Mouse (Mus musculus) olfactory bulb, adult 2 months (tissue): ENCODE data around the gene Akap3. TPM values are rescaled to one million over a fixed set of nuclear protein-coding genes. Genes with fewer than 3 reads are reported as not detected.

ENCODE experiments used
- H3K27ac ChIP-seq: fragments of 200-500 bp; 2 replicates; pipeline ENCODE4 v1.5.1; 2012; ENCODE audit warnings: low read depth, low read length; ENCODE audit not compliant: insufficient read depth
- H3K4me1 ChIP-seq: fragments of 200-500 bp; 2 replicates; pipeline ENCODE4 v1.6.1; 2012; ENCODE audit warnings: low read length; ENCODE audit not compliant: control insufficient read depth, insufficient read depth
- H3K4me3 ChIP-seq: fragments of 200-500 bp; 2 replicates; pipeline ENCODE4 v1.5.1; 2012; ENCODE audit warnings: mild to moderate bottlenecking, low read depth, low read length, moderate library complexity; ENCODE audit not compliant: insufficient read depth
- CTCF ChIP-seq: fragments of 200-500 bp; IDR thresholded peaks from 2 replicates; pipeline ENCODE4 v1.5.1; 2012; ENCODE audit warnings: low read depth, mild to moderate bottlenecking, low read length, moderate library complexity; ENCODE audit not compliant: insufficient read depth
- POLR2A ChIP-seq: fragments of 200-500 bp; IDR thresholded peaks from 2 replicates; pipeline ENCODE4 v1.6.1; 2012; ENCODE audit warnings: mild to moderate bottlenecking, low read depth, low read length, moderate library complexity; ENCODE audit not compliant: insufficient read depth
- WGBS: fragments of 180-500 bp; shearing (Covaris S2); methylation state at CpG from one replicate; pipeline ENCODE4 v1.1.7; 2018; 5-methylcytosine and 5-hydroxymethylcytosine counted together
- polyA plus RNA-seq: library from polyadenylated mRNA; stranded (reverse); fragments of >200 nt; gene quantifications from 2 replicates; pipeline ENCODE4 v1.2.4, GENCODE M21; 2012; ENCODE audit warnings: low replicate concordance; ENCODE audit not compliant: missing spikeins, insufficient read depth, insufficient read length

Akap3 gene
- polyA plus RNA-seq, 1 experiment: not detected

DNA sequence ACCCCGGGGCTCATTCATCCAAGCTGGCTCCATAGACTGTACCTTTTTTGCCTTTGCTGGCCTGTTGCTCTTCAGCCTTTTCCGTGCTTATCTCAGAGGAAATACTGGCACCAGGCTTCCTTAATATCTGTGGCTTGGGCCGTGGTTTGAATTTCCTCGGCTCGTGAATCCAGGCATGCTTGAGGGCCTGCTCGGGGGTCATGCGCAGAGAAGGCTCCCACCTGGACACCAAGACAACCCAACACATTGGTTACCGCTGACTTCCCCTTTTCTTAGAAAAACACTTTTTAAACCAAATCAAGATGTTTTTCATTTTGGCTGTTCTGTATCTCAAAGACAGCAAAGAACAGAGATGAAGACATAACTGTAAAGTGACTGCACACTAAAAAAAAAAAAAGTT is 24.2 kb downstream of the Akap3 start:
- 84% methylated on average over 8 of the region's 8 CpGs for WGBS
- no peak for TF ChIP-seq CTCF
- Histone ChIP-seq H3K4me3 (no peak overlapping the region), H3K27ac (no peak overlapping the region), H3K4me1 (no peaks in the 10 kb centered on the region)

DNA sequence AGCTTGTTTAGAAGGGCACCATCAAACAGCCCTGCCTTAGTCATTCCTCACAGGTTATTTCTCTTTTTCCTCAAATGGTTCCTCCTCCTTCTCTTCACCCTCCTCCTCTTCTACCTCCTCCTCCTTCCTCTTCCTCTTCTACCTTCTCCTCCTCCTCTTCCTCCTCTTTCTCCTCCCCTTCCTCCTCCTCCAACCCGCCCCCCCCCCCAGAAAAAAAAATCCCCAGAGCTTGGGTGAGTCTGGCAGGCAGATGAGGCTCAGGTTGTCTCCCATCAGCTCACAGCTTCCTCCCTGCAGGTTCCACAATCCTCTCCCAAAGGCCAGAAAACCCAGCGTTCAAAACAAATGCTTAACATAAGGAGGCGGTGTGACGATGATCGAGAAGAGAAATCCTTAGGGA is 54.5 kb downstream of the Akap3 start:
- Histone ChIP-seq H3K27ac (no peak overlapping the region), H3K4me1 (no peaks in the 10 kb centered on the region), H3K4me3 (no peak overlapping the region)
- WGBS: 70% methylated on average over 5 of the region's 5 CpGs
- no peak for TF ChIP-seq POLR2A

- WGBS: 62% methylated on average over 3 of the region's 3 CpGs
- H3K4me1 ChIP-seq: no peaks in the 10 kb centered on the region
- H3K27ac ChIP-seq: no peak overlapping the region
- no peak overlapping the region for H3K4me3 ChIP-seq
- TF ChIP-seq POLR2A: no peak
- no peak for TF ChIP-seq CTCF
Measured at GRCm38 (mm10) chr6:126907876-126908275, 55.0 kb downstream of the Akap3 start.

DNA sequence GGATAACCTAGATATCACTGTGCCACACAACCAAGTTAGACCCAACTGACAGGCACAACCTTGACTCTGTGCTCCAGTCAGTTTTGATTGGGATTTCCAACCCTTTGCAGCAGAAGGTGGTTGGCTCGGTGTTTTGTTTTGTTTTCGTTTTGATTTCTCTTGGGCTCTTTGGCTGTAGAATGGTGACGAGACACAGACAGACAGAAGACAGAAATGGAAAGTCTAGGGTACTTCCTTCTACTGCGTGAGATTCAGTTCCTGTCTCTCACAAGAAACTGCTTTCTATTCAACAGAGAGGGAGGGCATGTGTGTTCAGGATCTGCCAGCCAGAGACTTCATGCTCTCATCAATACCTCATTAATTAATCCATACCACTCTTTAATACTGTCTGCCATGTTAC is 57.8 kb downstream of the Akap3 start:
- H3K27ac ChIP-seq: no peak overlapping the region
- WGBS: 77% methylated on average over 4 of the region's 4 CpGs

GRCm38 (mm10) chr6:126914928-126915327 is 62.0 kb downstream of the Akap3 start:
- 81% methylated on average over 5 of the region's 5 CpGs for WGBS
- no peak overlapping the region for H3K4me3 ChIP-seq
- TF ChIP-seq CTCF: no peak
- no peak for TF ChIP-seq POLR2A
- no peak overlapping the region for H3K27ac ChIP-seq
- no peaks in the 10 kb centered on the region for H3K4me1 ChIP-seq

More for the DNA sequence above, 57.8 kb downstream of the Akap3 start:
- Histone ChIP-seq H3K4me3 (no peak overlapping the region), H3K4me1 (no peaks in the 10 kb centered on the region)
- TF ChIP-seq CTCF (no peak), POLR2A (no peak)

- Histone ChIP-seq H3K27ac (no peak within 1 kb of the TSS), H3K4me1 (peaks cover 5% of the 10 kb centered on the region), H3K4me3 (peak within 1 kb of the TSS; percentile 11; the same call in 1 of the 2 replicates)
- WGBS: 14% methylated on average over 21 of the region's 21 CpGs
- TF ChIP-seq POLR2A (no peak), CTCF (no peak)
Measured at GRCm38 (mm10) chr6:126921111-126921881, 68.4 kb downstream of the Akap3 start, which contains the start of gene Dyrk4. Dyrk4 (minus strand) TSS chr6:126921839.

Other genes with a start within 250 kb of the Akap3 start
- not detected in 2 replicates for gene Kcna1, start 206.7 kb upstream of the Akap3 start, polyA plus RNA-seq
- gene Kcna6, start 112.4 kb upstream of the Akap3 start, polyA plus RNA-seq: not detected in 2 replicates
- gene Ndufa9, start 4.0 kb upstream of the Akap3 start, polyA plus RNA-seq: not detected in 2 replicates
- not detected in 2 replicates for gene Dyrk4, start 68.7 kb downstream of the Akap3 start, polyA plus RNA-seq
- not detected in 2 replicates for gene Rad51ap1, start 86.5 kb downstream of the Akap3 start, polyA plus RNA-seq
- not detected in 2 replicates for gene D6Wsu163e, start 86.9 kb downstream of the Akap3 start, polyA plus RNA-seq
- gene Fgf6, start 162.5 kb downstream of the Akap3 start, polyA plus RNA-seq: not detected in 2 replicates
- gene Fgf23, start 219.8 kb downstream of the Akap3 start, polyA plus RNA-seq: not detected in 2 replicates